Mouse (Mus musculus): Measurements from ENCODE around the gene Cel. TPM values are rescaled to one million over a fixed set of nuclear protein-coding genes. Genes with fewer than 3 reads are reported as not detected.
A peak's percentile ranks its signal among the peaks of the same experiment; 100 is the strongest.

The Cel gene
- 159 and 428 TPM in 2 replicates for polyA plus RNA-seq (2015; fragmentation: Nextera tagmentation; extraction: Ambion mirVana)

GRCm38 (mm10) chr2:28563303-28563702 is at the start of gene Cel:
Gene Cel, minus strand, starts transcription at chr2:28563403.
- peaks cover 16% of the 10 kb centered on the region for H3K36me3 ChIP-seq
- ATAC-seq = peak; percentile 46
- no peak within 1 kb of the TSS for H3K9ac ChIP-seq
- H3K27me3 ChIP-seq (replicated peaks) = no peaks in the 10 kb centered on the region
- H3K9me3 ChIP-seq = no peaks in the 10 kb centered on the region
- H3K4me1 ChIP-seq (replicated peaks) = no peaks in the 10 kb centered on the region
- no peak within 1 kb of the TSS for H3K4me3 ChIP-seq (replicated peaks)
- H3K27ac ChIP-seq = no peak within 1 kb of the TSS
- no peak within 1 kb of the TSS for H3K4me2 ChIP-seq (replicated peaks)
- WGBS = 62% methylated on average over 6 of the region's 6 CpGs

- Histone ChIP-seq H3K4me1 (replicated peaks) (peaks cover 3% of the 10 kb centered on the region; the same call in 1 of the 2 replicates), H3K9me3 (no peaks in the 10 kb centered on the region), H3K9ac (no peak overlapping the region), H3K4me3 (replicated peaks) (no peak overlapping the region), H3K27me3 (replicated peaks) (no peaks in the 10 kb centered on the region), H3K36me3 (no peaks in the 10 kb centered on the region), H3K27ac (no peak overlapping the region), H3K4me2 (replicated peaks) (no peak overlapping the region)
- WGBS = 66% methylated on average over 10 of the region's 10 CpGs
- ATAC-seq = no peak
These were observed 49.3 kb upstream of the Cel start for GRCm38 (mm10) chr2:28612436-28613063.

- no peak overlapping the region for H3K4me2 ChIP-seq (replicated peaks)
- no peak overlapping the region for H3K27ac ChIP-seq
- no peaks in the 10 kb centered on the region for H3K9me3 ChIP-seq
- H3K9ac ChIP-seq = no peak overlapping the region
- ATAC-seq = no peak
- H3K27me3 ChIP-seq (replicated peaks) = no peaks in the 10 kb centered on the region
- H3K4me1 ChIP-seq (replicated peaks) = peaks cover 4% of the 10 kb centered on the region; the same call in 1 of the 2 replicates
- WGBS = 88% methylated on average over 17 of the region's 17 CpGs
- H3K4me3 ChIP-seq (replicated peaks) = no peak overlapping the region
- no peaks in the 10 kb centered on the region for H3K36me3 ChIP-seq
These were observed 48.2 kb upstream of the Cel start for GRCm38 (mm10) chr2:28611407-28611787.

GRCm38 (mm10) chr2:28610716-28611406 is 47.7 kb upstream of the Cel start:
- H3K4me1 ChIP-seq (replicated peaks) = peaks cover 4% of the 10 kb centered on the region; the same call in 1 of the 2 replicates
- no peak overlapping the region for H3K27ac ChIP-seq
- WGBS = 82% methylated on average over 12 of the region's 12 CpGs
- H3K4me3 ChIP-seq (replicated peaks) = no peak overlapping the region
- H3K27me3 ChIP-seq (replicated peaks) = no peaks in the 10 kb centered on the region
- no peak overlapping the region for H3K9ac ChIP-seq
- no peaks in the 10 kb centered on the region for H3K9me3 ChIP-seq
- no peak overlapping the region for H3K4me2 ChIP-seq (replicated peaks)
- ATAC-seq = no peak
- H3K36me3 ChIP-seq = no peaks in the 10 kb centered on the region

- peaks cover 4% of the 10 kb centered on the region; the same call in 1 of the 2 replicates for H3K4me1 ChIP-seq (replicated peaks)
- 76% methylated on average over 10 of the region's 10 CpGs for WGBS
- ATAC-seq = no peak
These were observed 46.6 kb upstream of the Cel start for GRCm38 (mm10) chr2:28609851-28610250.

GRCm38 (mm10) chr2:28607341-28608165 is 44.4 kb upstream of the Cel start:
- peaks cover 4% of the 10 kb centered on the region; the same call in 1 of the 2 replicates for H3K4me1 ChIP-seq (replicated peaks)
- no peak overlapping the region for H3K27ac ChIP-seq
- 0 out of 2 replicates have a peak, but pooled peaks have one; percentile 45 for ATAC-seq
- H3K4me2 ChIP-seq (replicated peaks) = no peak overlapping the region
- H3K9me3 ChIP-seq = no peaks in the 10 kb centered on the region
- no peak overlapping the region for H3K4me3 ChIP-seq (replicated peaks)
- H3K27me3 ChIP-seq (replicated peaks) = no peaks in the 10 kb centered on the region
- H3K36me3 ChIP-seq = no peaks in the 10 kb centered on the region
- 43% methylated on average over 10 of the region's 10 CpGs for WGBS
- H3K9ac ChIP-seq = no peak overlapping the region

More at GRCm38 (mm10) chr2:28609851-28610250, 46.6 kb upstream of the Cel start:
- Histone ChIP-seq H3K9ac (no peak overlapping the region), H3K36me3 (no peaks in the 10 kb centered on the region), H3K4me2 (replicated peaks) (no peak overlapping the region), H3K27ac (no peak overlapping the region), H3K27me3 (replicated peaks) (no peaks in the 10 kb centered on the region), H3K9me3 (no peaks in the 10 kb centered on the region), H3K4me3 (replicated peaks) (no peak overlapping the region)

- Histone ChIP-seq H3K27ac (no peak overlapping the region), H3K4me1 (replicated peaks) (peaks cover 4% of the 10 kb centered on the region; the same call in 1 of the 2 replicates), H3K27me3 (replicated peaks) (no peaks in the 10 kb centered on the region), H3K4me2 (replicated peaks) (no peak overlapping the region), H3K36me3 (no peaks in the 10 kb centered on the region), H3K9me3 (no peaks in the 10 kb centered on the region), H3K9ac (no peak overlapping the region), H3K4me3 (replicated peaks) (no peak overlapping the region)
- peak; percentile 34; the same call in 1 of the 2 replicates for ATAC-seq
- 62% methylated on average over 8 of the region's 8 CpGs for WGBS
These were observed 43.6 kb upstream of the Cel start for GRCm38 (mm10) chr2:28606601-28607340.

GRCm38 (mm10) chr2:28605789-28606541 is 42.8 kb upstream of the Cel start:
- Histone ChIP-seq H3K27ac (no peak overlapping the region), H3K4me3 (replicated peaks) (no peak overlapping the region), H3K9me3 (no peaks in the 10 kb centered on the region), H3K36me3 (no peaks in the 10 kb centered on the region), H3K27me3 (replicated peaks) (no peaks in the 10 kb centered on the region), H3K4me2 (replicated peaks) (no peak overlapping the region), H3K4me1 (replicated peaks) (peaks cover 4% of the 10 kb centered on the region; the same call in 1 of the 2 replicates), H3K9ac (no peak overlapping the region)
- WGBS = 66% methylated on average over 14 of the region's 14 CpGs
- no peak for ATAC-seq

GRCm38 (mm10) chr2:28603542-28603941 is 40.3 kb upstream of the Cel start:
- Histone ChIP-seq H3K9ac (no peak overlapping the region), H3K4me2 (replicated peaks) (no peak overlapping the region), H3K27ac (no peak overlapping the region), H3K9me3 (no peaks in the 10 kb centered on the region), H3K4me3 (replicated peaks) (no peak overlapping the region), H3K4me1 (replicated peaks) (peaks cover 4% of the 10 kb centered on the region; the same call in 1 of the 2 replicates), H3K36me3 (no peaks in the 10 kb centered on the region), H3K27me3 (replicated peaks) (no peaks in the 10 kb centered on the region)
- 84% methylated on average over 5 of the region's 5 CpGs for WGBS
- no peak for ATAC-seq

- Histone ChIP-seq H3K4me1 (replicated peaks) (no peaks in the 10 kb centered on the region), H3K27me3 (replicated peaks) (no peaks in the 10 kb centered on the region), H3K4me3 (replicated peaks) (no peak overlapping the region), H3K9me3 (no peaks in the 10 kb centered on the region), H3K9ac (no peak overlapping the region), H3K36me3 (no peaks in the 10 kb centered on the region), H3K27ac (no peak overlapping the region), H3K4me2 (replicated peaks) (no peak overlapping the region)
- peak; percentile 78 for ATAC-seq
- WGBS = 56% methylated on average over 12 of the region's 12 CpGs
These were observed 38.8 kb upstream of the Cel start for GRCm38 (mm10) chr2:28601720-28602590.
